Mouse (Mus musculus): ENCODE data around the gene Eno3. TPM values are rescaled to one million over a fixed set of nuclear protein-coding genes. Genes with fewer than 3 reads are reported as not detected.

Gene Eno3
- polyA plus RNA-seq, 1 experiment from 2014 or later, result 7.8 TPM

DNA sequence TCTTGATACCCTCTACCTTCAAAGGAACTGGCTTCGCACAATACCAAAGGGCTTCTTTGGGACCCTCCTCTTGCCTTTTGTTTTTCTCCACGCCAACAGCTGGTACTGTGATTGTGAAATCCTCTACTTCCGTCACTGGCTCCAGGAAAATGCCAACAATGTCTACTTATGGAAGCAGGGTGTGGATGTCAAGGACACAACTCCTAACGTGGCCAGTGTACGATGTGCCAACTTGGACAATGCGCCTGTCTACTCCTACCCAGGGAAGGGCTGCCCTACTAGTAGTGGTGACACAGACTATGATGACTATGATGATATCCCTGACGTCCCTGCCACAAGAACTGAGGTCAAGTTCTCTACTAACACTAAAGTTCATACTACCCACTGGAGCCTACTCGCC is 17.0 kb upstream of the Eno3 start:
- H3K27me3 ChIP-seq (ENCODE audit: control insufficient read depth, insufficient read depth, low read length), result no peaks in the 10 kb centered on the region
- H3K4me2 ChIP-seq (replicated peaks), result no peak overlapping the region
- no peaks in the 10 kb centered on the region for H3K9me3 ChIP-seq (ENCODE audit: control insufficient read depth, low read length)
- ATAC-seq (ENCODE audit: low FRiP score), result no peak
- no peak for DNase-seq (ENCODE audit: low spot score)
- peaks cover 24% of the 10 kb centered on the region for H3K36me3 ChIP-seq (replicated peaks; ENCODE audit: control insufficient read depth, insufficient read depth)
- 81% methylated on average over 8 of the region's 8 CpGs for WGBS
- no peak overlapping the region for H3K9ac ChIP-seq
- H3K4me1 ChIP-seq (replicated peaks; ENCODE audit: control insufficient read depth, insufficient read depth, low read length), result no peaks in the 10 kb centered on the region; the same call in 1 of the 2 replicates
- no peak overlapping the region for H3K27ac ChIP-seq
- no peak overlapping the region for H3K4me3 ChIP-seq (replicated peaks; ENCODE audit: low read length)

DNA sequence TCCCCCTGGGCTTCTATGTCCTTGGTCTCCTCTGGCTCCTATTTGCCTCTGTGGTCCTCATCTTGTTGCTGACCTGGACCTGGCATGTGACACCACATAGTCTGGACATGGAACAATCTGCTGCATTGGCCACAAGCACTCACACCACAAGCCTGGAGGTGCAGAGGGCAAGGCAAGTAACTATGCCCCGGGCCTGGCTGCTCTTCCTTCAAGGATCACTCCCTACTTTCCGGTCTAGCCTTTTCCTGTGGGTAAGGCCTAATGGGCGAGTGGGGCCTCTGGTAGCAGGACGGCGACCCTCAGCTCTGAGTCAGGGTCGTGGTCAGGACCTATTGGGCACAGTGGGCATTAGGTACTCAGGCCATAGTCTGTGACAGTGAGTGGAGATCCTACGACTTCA is 15.8 kb upstream of the Eno3 start:
- H3K9ac ChIP-seq, result no peak overlapping the region
- no peaks in the 10 kb centered on the region for H3K27me3 ChIP-seq (ENCODE audit: control insufficient read depth, insufficient read depth, low read length)
- WGBS, result 86% methylated on average over 7 of the region's 7 CpGs
- DNase-seq (ENCODE audit: low spot score) (no peak), ATAC-seq (ENCODE audit: low FRiP score) (no peak)
- H3K36me3 ChIP-seq (replicated peaks; ENCODE audit: control insufficient read depth, insufficient read depth), result peaks cover 30% of the 10 kb centered on the region
- peaks cover 12% of the 10 kb centered on the region for H3K4me1 ChIP-seq (replicated peaks; ENCODE audit: control insufficient read depth, insufficient read depth, low read length)
- H3K4me3 ChIP-seq (replicated peaks; ENCODE audit: low read length), result no peak overlapping the region
- H3K9me3 ChIP-seq (ENCODE audit: control insufficient read depth, low read length), result no peaks in the 10 kb centered on the region
- no peak overlapping the region for H3K4me2 ChIP-seq (replicated peaks)
- H3K27ac ChIP-seq, result no peak overlapping the region

DNA sequence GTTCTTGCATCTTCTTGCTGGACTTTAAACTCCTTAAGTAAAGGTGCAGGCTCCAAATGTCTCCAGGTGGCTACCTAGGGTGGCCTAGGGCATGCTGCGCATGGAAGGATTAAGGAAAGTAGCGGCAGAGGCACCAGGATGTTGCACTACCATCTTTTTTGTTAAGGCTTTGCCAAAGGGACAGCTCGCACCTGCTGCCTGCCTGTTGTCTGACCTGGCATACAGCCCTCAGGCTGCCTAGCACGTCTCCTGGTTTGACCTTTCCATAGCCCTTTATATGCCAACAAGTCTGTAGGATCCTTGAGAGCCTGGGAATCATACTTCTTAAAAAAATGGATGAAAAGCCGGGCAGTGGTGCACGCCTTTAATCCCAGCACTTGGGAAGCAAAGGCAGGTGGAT is 14.0 kb upstream of the Eno3 start:
- H3K27ac ChIP-seq, result no peak overlapping the region
- peaks cover 30% of the 10 kb centered on the region for H3K36me3 ChIP-seq (replicated peaks; ENCODE audit: control insufficient read depth, insufficient read depth)
- ATAC-seq (ENCODE audit: low FRiP score) (no peak), DNase-seq (ENCODE audit: low spot score) (no peak)
- WGBS, result 96% methylated on average over 6 of the region's 6 CpGs
- no peak overlapping the region for H3K9ac ChIP-seq
- H3K4me1 ChIP-seq (replicated peaks; ENCODE audit: control insufficient read depth, insufficient read depth, low read length), result peaks cover 17% of the 10 kb centered on the region
- H3K27me3 ChIP-seq (ENCODE audit: control insufficient read depth, insufficient read depth, low read length), result no peaks in the 10 kb centered on the region
- H3K4me3 ChIP-seq (replicated peaks; ENCODE audit: low read length), result no peak overlapping the region
- no peaks in the 10 kb centered on the region for H3K9me3 ChIP-seq (ENCODE audit: control insufficient read depth, low read length)
- H3K4me2 ChIP-seq (replicated peaks), result no peak overlapping the region

DNA sequence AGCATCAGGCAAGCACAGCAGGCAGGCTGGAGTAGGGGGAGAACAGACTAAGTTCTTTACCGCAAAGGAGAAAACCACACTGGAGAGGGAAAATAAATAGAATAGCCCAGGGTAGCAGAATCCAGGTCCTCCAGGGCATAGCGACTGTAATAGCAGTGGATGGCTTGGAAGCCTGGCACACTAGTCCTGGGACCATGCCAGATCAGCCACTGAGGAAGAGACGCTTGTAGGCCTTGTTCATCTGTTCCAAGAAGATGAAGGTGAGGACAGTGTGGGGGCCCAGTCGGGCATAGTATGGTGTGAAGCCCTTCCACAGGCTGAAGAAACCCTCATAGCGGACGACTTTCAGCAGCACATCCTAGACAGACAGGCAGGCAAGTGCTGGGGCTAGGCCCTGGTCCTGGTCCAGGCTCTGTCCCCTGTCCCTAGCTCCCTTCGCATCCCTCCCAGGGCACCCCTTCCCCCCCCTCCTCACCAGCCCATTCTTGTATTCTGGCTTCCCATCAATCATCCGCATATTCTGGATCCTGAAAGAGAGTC is 12.4 kb upstream of the Eno3 start:
- H3K9me3 ChIP-seq (ENCODE audit: control insufficient read depth, low read length), result no peaks in the 10 kb centered on the region
- peaks cover 24% of the 10 kb centered on the region for H3K4me1 ChIP-seq (replicated peaks; ENCODE audit: control insufficient read depth, insufficient read depth, low read length)
- DNase-seq (ENCODE audit: low spot score) (no peak), ATAC-seq (ENCODE audit: low FRiP score) (no peak)
- peaks cover 45% of the 10 kb centered on the region for H3K36me3 ChIP-seq (replicated peaks; ENCODE audit: control insufficient read depth, insufficient read depth)
- no peak overlapping the region for H3K9ac ChIP-seq
- 96% methylated on average over 8 of the region's 8 CpGs for WGBS
- no peak overlapping the region for H3K27ac ChIP-seq
- no peaks in the 10 kb centered on the region for H3K27me3 ChIP-seq (ENCODE audit: control insufficient read depth, insufficient read depth, low read length)
- no peak overlapping the region for H3K4me3 ChIP-seq (replicated peaks; ENCODE audit: low read length)
- H3K4me2 ChIP-seq (replicated peaks), result no peak overlapping the region

DNA sequence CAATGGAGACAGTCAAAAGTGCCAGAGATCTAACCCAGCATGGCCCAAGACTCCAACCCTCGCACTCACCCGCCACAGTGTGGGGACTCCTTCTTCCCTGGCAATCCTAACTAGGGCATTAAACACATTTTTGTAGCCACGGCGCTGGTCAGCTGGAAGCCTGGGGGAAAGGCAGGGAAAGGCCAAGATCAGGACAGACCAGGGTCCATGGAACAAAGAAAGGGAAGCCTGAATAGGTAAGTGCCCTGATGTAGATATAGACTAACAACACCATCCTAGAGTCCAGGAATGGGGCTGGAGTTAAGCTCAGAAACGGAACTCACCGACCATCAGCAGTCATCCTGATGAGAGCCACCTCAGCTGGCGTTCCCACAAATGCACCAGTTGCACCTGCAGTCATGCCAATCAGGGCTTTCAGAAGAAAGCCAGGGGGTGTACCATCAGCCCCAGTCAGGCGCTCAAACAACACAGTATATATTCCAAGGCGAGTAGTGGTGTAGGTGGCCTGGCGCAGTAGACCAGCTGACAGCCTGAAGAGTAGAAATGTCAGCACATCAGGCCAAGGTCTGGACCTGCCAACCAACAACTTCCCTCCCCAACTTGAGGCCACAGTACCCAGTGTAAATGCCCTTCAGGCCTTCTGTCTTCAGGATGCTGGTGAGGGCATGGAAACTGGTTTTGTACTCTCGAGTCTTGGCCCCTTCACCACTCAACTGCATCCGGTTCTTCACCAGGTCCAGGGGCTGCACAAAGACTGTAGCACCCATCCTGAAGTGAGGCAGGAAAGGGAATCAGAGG is 11.3 kb upstream of the Eno3 start:
- Histone ChIP-seq H3K9me3 (ENCODE audit: control insufficient read depth, low read length) (no peaks in the 10 kb centered on the region), H3K27me3 (ENCODE audit: control insufficient read depth, insufficient read depth, low read length) (no peaks in the 10 kb centered on the region), H3K4me2 (replicated peaks) (peak overlapping the region; percentile 82), H3K4me3 (replicated peaks; ENCODE audit: low read length) (peak overlapping the region; percentile 74), H3K4me1 (replicated peaks; ENCODE audit: control insufficient read depth, insufficient read depth, low read length) (peaks cover 24% of the 10 kb centered on the region), H3K36me3 (replicated peaks; ENCODE audit: control insufficient read depth, insufficient read depth) (peaks cover 55% of the 10 kb centered on the region), H3K9ac (peak overlapping the region; percentile 94), H3K27ac (peak overlapping the region; percentile 91; the same call in 1 of the 2 replicates)
- DNase-seq (ENCODE audit: low spot score) (no peak), ATAC-seq (ENCODE audit: low FRiP score) (no peak)
- WGBS, result 91% methylated on average over 12 of the region's 12 CpGs

DNA sequence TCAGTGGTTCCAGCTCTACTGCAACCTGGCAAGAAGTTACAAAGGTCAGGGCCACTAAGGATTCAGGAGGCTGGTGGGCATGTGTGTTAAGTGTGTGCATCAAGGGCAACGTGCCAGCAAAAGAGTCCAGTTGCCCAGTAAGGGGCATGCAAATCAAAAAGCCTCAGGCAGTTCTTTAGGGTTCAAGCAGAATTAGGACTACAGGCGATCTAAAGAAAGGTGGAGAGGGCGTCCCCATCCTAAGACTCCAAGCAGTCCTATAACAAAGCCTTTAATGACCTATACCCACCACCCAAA is 10.8 kb upstream of the Eno3 start:
- ATAC-seq (ENCODE audit: low FRiP score) (peak; percentile 2; the same call in 1 of the 2 replicates), DNase-seq (ENCODE audit: low spot score) (no peak)
- Histone ChIP-seq H3K27me3 (ENCODE audit: control insufficient read depth, insufficient read depth, low read length) (no peaks in the 10 kb centered on the region), H3K4me2 (replicated peaks) (peak overlapping the region; percentile 82), H3K36me3 (replicated peaks; ENCODE audit: control insufficient read depth, insufficient read depth) (peaks cover 60% of the 10 kb centered on the region), H3K4me3 (replicated peaks; ENCODE audit: low read length) (peak overlapping the region; percentile 74), H3K4me1 (replicated peaks; ENCODE audit: control insufficient read depth, insufficient read depth, low read length) (peaks cover 24% of the 10 kb centered on the region), H3K9me3 (ENCODE audit: control insufficient read depth, low read length) (no peaks in the 10 kb centered on the region), H3K27ac (peak overlapping the region; percentile 91), H3K9ac (peak overlapping the region; percentile 94)
- WGBS, result 22% methylated on average over 3 of the region's 3 CpGs

DNA sequence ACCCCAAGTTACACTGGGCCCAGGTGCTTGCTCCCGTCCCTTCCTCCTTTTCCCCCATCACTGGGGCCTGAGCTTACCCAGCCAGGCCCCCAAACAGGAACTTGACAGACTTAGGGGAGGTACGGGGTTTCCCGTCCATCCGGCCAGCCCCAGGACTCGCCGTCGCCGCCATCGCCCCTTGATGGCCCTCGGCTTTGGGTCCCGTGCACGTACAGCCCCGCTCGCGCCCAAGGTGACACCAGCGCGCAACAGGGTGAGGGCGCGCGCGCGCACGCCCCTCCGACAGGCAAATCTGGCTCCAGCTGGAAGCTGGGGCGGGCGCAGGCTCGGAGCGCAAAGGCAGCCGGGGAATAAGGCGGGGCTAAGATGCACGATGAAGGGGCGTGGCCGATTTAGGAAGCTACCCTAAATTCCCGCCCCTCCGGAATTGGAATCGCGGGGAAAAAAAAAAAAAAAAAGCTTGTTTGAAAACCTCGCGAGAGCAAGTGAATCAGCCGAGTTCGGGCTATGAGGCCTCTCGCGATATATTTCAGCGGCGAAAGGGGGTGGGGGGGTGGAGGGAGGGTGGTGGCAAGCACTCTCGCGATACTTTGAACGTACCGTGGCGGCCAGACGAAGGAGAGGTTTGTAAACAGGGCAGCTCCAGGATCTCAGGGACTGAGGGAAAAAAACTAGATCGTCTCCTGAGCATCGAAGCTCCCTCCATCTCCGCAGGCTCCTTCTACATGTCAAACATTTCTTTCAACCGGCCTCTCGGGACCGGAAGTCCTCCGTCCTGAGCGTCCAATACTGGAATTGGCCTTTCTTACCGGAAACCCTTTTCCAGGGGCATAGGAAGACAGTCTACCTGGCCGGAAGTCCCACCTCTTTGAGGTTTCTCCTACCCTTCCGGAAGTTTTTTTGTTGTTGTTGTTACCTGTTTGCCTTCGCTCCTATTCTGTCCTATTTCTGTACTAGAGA is 10.0 kb upstream of the Eno3 start, which contains the start of the genes Rnf167 and Slc25a11:
TSS of gene Rnf167 (plus strand) at position 545 of the 960 bp plus-strand sequence.
TSS of gene Slc25a11 (minus strand) at position 789 of the 960 bp plus-strand sequence.
- H3K9me3 ChIP-seq (ENCODE audit: control insufficient read depth, low read length), result no peaks in the 10 kb centered on the region
- H3K27ac ChIP-seq, result peak within 1 kb of the TSS; percentile 91
- peaks cover 24% of the 10 kb centered on the region for H3K4me1 ChIP-seq (replicated peaks; ENCODE audit: control insufficient read depth, insufficient read depth, low read length)
- ATAC-seq (ENCODE audit: low FRiP score), result peak; percentile 89
- peaks cover 68% of the 10 kb centered on the region for H3K36me3 ChIP-seq (replicated peaks; ENCODE audit: control insufficient read depth, insufficient read depth)
- no peaks in the 10 kb centered on the region for H3K27me3 ChIP-seq (ENCODE audit: control insufficient read depth, insufficient read depth, low read length)
- peak within 1 kb of the TSS; percentile 100 for H3K4me2 ChIP-seq (replicated peaks)
- WGBS, result under 1% methylated on average over 63 of the region's 63 CpGs
- DNase-seq (ENCODE audit: low spot score), result peak; percentile 100
- H3K9ac ChIP-seq, result peak within 1 kb of the TSS; percentile 94
- H3K4me3 ChIP-seq (replicated peaks; ENCODE audit: low read length), result peak within 1 kb of the TSS; percentile 74

DNA sequence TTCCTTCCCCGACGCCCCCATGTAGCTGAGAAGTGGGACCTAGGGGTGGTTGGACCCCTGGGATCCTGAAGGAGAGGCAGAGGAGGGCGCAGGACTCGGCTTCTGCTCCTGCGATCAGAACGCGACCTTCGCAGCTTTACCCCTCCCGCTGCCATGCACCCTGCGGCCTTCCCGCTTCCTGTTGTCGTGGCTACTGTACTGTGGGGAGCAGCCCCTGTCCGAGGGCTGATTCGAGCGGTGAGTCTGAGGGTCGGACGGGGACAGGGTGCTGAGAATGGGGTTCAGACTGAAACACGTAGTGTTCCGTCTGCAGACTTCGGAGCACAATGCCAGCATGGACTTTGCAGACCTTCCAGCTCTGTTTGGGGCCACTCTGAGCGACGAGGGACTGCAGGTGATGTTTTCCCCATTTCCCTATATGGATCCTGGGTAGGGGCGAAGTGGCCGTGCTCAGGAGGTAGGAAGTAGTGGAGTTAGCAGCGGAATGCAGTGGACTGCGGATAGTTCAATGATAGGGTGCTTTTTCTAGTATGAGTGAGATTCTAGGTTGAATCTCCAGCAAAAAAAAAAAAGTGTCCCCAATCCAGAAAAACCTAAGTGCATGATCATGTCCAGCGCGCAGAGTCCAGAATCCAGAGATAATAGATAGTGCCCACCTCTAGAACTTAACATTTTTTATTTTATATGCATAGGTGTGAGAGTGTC is 9.1 kb upstream of the Eno3 start:
- DNase-seq (ENCODE audit: low spot score), result no peak
- H3K4me2 ChIP-seq (replicated peaks), result peak overlapping the region; percentile 100
- no peaks in the 10 kb centered on the region for H3K27me3 ChIP-seq (ENCODE audit: control insufficient read depth, insufficient read depth, low read length)
- H3K4me1 ChIP-seq (replicated peaks; ENCODE audit: control insufficient read depth, insufficient read depth, low read length), result peaks cover 30% of the 10 kb centered on the region
- H3K9ac ChIP-seq, result peak overlapping the region; percentile 80
- H3K27ac ChIP-seq, result peak overlapping the region; percentile 88
- peak; percentile 1; the same call in 1 of the 2 replicates for ATAC-seq (ENCODE audit: low FRiP score)
- no peaks in the 10 kb centered on the region for H3K9me3 ChIP-seq (ENCODE audit: control insufficient read depth, low read length)
- H3K36me3 ChIP-seq (replicated peaks; ENCODE audit: control insufficient read depth, insufficient read depth), result peaks cover 73% of the 10 kb centered on the region
- WGBS, result 4% methylated on average over 28 of the region's 28 CpGs
- H3K4me3 ChIP-seq (replicated peaks; ENCODE audit: low read length), result peak overlapping the region; percentile 74

All from hindbrain, embryonic 14.5 days (tissue).